In genomic region chr16:35596661-35597350, GRCm38 (mm10) we compare ENCODE assay signal across 12 mouse cellular contexts. TPM values are rescaled to one million over a fixed set of nuclear protein-coding genes. Genes with fewer than 3 reads are reported as not detected.
DNase-seq lines count a peak whose midpoint lies in the region; ATAC-seq lines count a peak whose summit lies in the region.
"Had no signal": no experiment of that assay in that cellular context is flagged by ENCODE, and none has a peak within 500 bp of the region (broad histone marks: within the 10 kb centered on the region; RNA-seq: fewer than 3 reads in every experiment).

No protein-coding gene starts in this region.

- H3K4me2 ChIP-seq in kidney, embryonic 16.5 days (replicated peaks; ENCODE audit: low read depth, low read length): no peak overlapping the region
- no peak overlapping the region for H3K4me2 ChIP-seq in embryonic facial prominence, embryonic 12.5 days (replicated peaks)
- H3K4me2 ChIP-seq in hindbrain, embryonic 16.5 days (ENCODE audit: low read length): no peak overlapping the region
- H3K4me2 ChIP-seq in neural tube, embryonic 12.5 days (replicated peaks): 0 out of 2 replicates have a peak overlapping the region, but pooled peaks have one; percentile 4

- no peak overlapping the region for H3K4me3 ChIP-seq in kidney, embryonic 16.5 days (ENCODE audit: low read length)
- H3K4me3 ChIP-seq in embryonic facial prominence, embryonic 12.5 days: no peak overlapping the region
- no peak overlapping the region for H3K4me3 ChIP-seq in hindbrain, embryonic 16.5 days (ENCODE audit: low read length)
- no peak overlapping the region for H3K4me3 ChIP-seq in neural tube, embryonic 12.5 days

- no peaks in the 10 kb centered on the region for H3K36me3 ChIP-seq in kidney, embryonic 16.5 days (ENCODE audit: insufficient read depth, low read length)
- H3K36me3 ChIP-seq in embryonic facial prominence, embryonic 12.5 days: no peaks in the 10 kb centered on the region
- H3K36me3 ChIP-seq in hindbrain, embryonic 16.5 days (ENCODE audit: control insufficient read depth, insufficient read depth, low read length): no peaks in the 10 kb centered on the region
- peaks cover 4% of the 10 kb centered on the region; the same call in 1 of the 2 replicates for H3K36me3 ChIP-seq in neural tube, embryonic 12.5 days

- DNase-seq in kidney, adult 8-10 months: no peak
- no peak for DNase-seq in layer of hippocampus, adult 11-12 months (ENCODE audit: low spot score)
- DNase-seq in heart, adult 9 months (ENCODE audit: low spot score in 2 of 2): no peak
- DNase-seq in right cerebral cortex, postnatal 4 days: no peak
- DNase-seq: adrenal gland, postnatal 10 days; heart, adult 11 months had no signal

- H3K27ac ChIP-seq in kidney, embryonic 16.5 days (ENCODE audit: low read length): no peak overlapping the region
- peak overlapping the region; percentile 64; the same call in 1 of the 2 replicates for H3K27ac ChIP-seq in embryonic facial prominence, embryonic 12.5 days
- peak overlapping the region; percentile 23; the same call in 1 of the 2 replicates for H3K27ac ChIP-seq in hindbrain, embryonic 16.5 days (ENCODE audit: low read depth, low read length)
- H3K27ac ChIP-seq in neural tube, embryonic 12.5 days: peak overlapping the region; percentile 48
- H3K27ac ChIP-seq: liver, embryonic 14.5 days had no signal

- peaks cover 23% of the 10 kb centered on the region for H3K4me1 ChIP-seq in kidney, embryonic 16.5 days (ENCODE audit: insufficient read depth, low read length)
- H3K4me1 ChIP-seq in embryonic facial prominence, embryonic 12.5 days: peaks cover 31% of the 10 kb centered on the region
- peaks cover 33% of the 10 kb centered on the region for H3K4me1 ChIP-seq in hindbrain, embryonic 16.5 days (ENCODE audit: control insufficient read depth, insufficient read depth, low read depth, low read length)
- H3K4me1 ChIP-seq in neural tube, embryonic 12.5 days: peaks cover 67% of the 10 kb centered on the region

- no peaks in the 10 kb centered on the region for H3K27me3 ChIP-seq in kidney, embryonic 16.5 days (ENCODE audit: insufficient read depth, low read length)
- H3K27me3 ChIP-seq in embryonic facial prominence, embryonic 12.5 days: no peaks in the 10 kb centered on the region
- no peaks in the 10 kb centered on the region for H3K27me3 ChIP-seq in hindbrain, embryonic 16.5 days (replicated peaks; ENCODE audit: control insufficient read depth, insufficient read depth, low read length)
- H3K27me3 ChIP-seq in neural tube, embryonic 12.5 days (replicated peaks): no peaks in the 10 kb centered on the region

- H3K9me3 ChIP-seq in kidney, embryonic 16.5 days (ENCODE audit: low read length): no peaks in the 10 kb centered on the region
- no peaks in the 10 kb centered on the region for H3K9me3 ChIP-seq in embryonic facial prominence, embryonic 12.5 days
- no peaks in the 10 kb centered on the region for H3K9me3 ChIP-seq in hindbrain, embryonic 16.5 days (ENCODE audit: control insufficient read depth, low read length)
- H3K9me3 ChIP-seq in neural tube, embryonic 12.5 days: no peaks in the 10 kb centered on the region

- WGBS in kidney, embryonic 16.5 days: 37% methylated on average over 8 of the region's 8 CpGs
- 32% methylated on average over 8 of the region's 8 CpGs for WGBS in embryonic facial prominence, embryonic 12.5 days
- WGBS in hindbrain, embryonic 16.5 days: 14% methylated on average over 8 of the region's 8 CpGs
- WGBS in neural tube, embryonic 12.5 days: 23% methylated on average over 8 of the region's 8 CpGs

- peak; percentile 49; the same call in 1 of the 2 replicates for ATAC-seq in kidney, embryonic 16.5 days (ENCODE audit: low FRiP score, low TSS enrichment)
- peak; percentile 47 for ATAC-seq in embryonic facial prominence, embryonic 12.5 days (ENCODE audit: insufficient number of reproducible peaks, insufficient read depth, low FRiP score, low TSS enrichment)
- ATAC-seq in hindbrain, embryonic 16.5 days: peak; percentile 64
- ATAC-seq in neural tube, embryonic 12.5 days (ENCODE audit: low FRiP score, low read depth): peak; percentile 72
- ATAC-seq: CD4-positive, CD25-positive, alpha-beta regulatory T cell, adult 4 months had no signal

- no peak overlapping the region for H3K9ac ChIP-seq in kidney, embryonic 16.5 days (replicated peaks; ENCODE audit: low read length)
- no peak overlapping the region for H3K9ac ChIP-seq in embryonic facial prominence, embryonic 12.5 days
- no peak overlapping the region for H3K9ac ChIP-seq in hindbrain, embryonic 16.5 days (ENCODE audit: low read depth, low read length)
- no peak overlapping the region for H3K9ac ChIP-seq in neural tube, embryonic 12.5 days
- H3K9ac ChIP-seq: liver, embryonic 14.5 days had no signal

RNA-seq across cellular contexts. Expression of gene Sema5b, which starts 55.9 kb away (rescaled TPM):
- polyA plus RNA-seq in kidney, embryonic 16.5 days (2015; fragmentation: Nextera tagmentation; extraction: Ambion mirVana): 6.4 and 7.3 TPM in 2 replicates
- 9.2 and 11.3 TPM in 2 replicates for polyA plus RNA-seq in embryonic facial prominence, embryonic 12.5 days (2016; fragmentation: Nextera tagmentation; extraction: Ambion mirVana)
- polyA plus RNA-seq in hindbrain, embryonic 16.5 days (2015; fragmentation: Nextera tagmentation; extraction: Ambion mirVana): 15.1 and 18.3 TPM in 2 replicates
- 43.2 and 46.1 TPM in 2 replicates for polyA plus RNA-seq in neural tube, embryonic 12.5 days (2016; fragmentation: Nextera tagmentation; extraction: Ambion mirVana)
- polyA plus RNA-seq: CD4-positive, CD25-positive, alpha-beta regulatory T cell, adult 4 months had no signal
